Mouse (Mus musculus): ENCODE data around the gene Ptprc.

The Ptprc gene

DNA sequence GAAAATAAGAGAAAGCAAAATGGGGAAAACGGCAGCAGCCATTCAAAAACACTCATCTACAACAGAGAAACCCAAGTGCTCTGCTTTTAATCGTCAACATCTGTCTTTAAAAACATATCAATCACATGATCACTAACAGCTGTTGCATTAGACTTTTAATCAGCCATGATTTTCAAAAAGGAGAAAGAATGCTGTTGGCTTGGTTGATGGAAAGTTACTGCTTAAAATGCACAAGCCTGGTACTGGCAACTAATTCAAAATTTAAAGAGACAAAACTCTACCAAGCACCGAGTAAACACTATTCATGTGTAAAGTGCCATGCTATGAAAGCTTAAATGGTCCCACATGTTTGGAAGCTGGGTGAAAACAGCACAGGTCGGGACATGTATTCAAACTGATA lies 151.9 kb downstream of the Ptprc start:
- no peak for TF ChIP-seq GATA4 (IDR thresholded peaks at IDR 0.05; ENCODE audit: insufficient replicate concordance, low read length)

DNA sequence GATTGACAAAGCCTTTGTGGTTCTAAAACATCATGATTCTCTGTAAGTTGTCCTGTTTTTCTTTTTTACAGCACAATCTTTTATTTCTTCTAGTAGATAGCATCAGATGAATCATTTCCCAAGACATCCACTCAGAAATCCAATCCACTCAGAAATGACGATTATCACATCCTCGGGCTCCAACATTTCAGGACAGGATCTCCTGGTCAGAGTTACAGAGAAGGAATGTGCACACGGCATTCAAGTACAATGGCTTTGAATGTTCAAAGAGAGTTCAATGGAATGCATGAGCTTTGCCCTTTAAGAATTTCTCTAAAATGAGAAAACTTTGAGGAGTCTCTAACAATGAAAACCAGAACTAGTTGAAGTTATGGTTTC lies 152.6 kb downstream of the Ptprc start:
- TF ChIP-seq GATA4 (IDR thresholded peaks at IDR 0.05; ENCODE audit: insufficient replicate concordance, low read length), result no peak

- TF ChIP-seq GATA4 (IDR thresholded peaks at IDR 0.05; ENCODE audit: insufficient replicate concordance, low read length), result no peak
These were observed 153.3 kb downstream of the Ptprc start for GRCm38 (mm10) chr1:138021962-138022917.

All from liver, adult (tissue).